Mouse (Mus musculus): ENCODE measurements around the gene Acp1. TPM values are rescaled to one million over a fixed set of nuclear protein-coding genes. Genes with fewer than 3 reads are reported as not detected.

Gene Acp1
- polyA plus RNA-seq, 1 experiment from 2014 or later = 159 TPM

DNA sequence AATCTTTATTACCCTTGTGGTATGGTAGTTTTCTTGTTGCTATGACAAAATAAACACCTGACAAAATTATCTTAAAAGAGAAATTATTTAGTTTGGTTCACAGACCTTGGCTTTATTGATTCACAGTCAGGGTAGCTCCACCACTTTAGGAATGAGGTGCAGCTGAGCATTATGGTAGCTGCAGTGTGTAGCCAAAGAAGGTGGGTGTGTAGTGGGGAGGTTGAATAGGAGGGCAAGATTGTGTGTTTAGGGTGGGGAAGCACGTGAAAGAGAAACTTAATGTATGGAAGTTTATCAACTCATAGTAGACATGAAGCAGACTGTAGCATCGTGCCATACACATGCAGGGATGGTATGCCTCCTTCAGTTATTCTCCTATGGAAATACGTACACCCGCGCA is 55.2 kb downstream of the Acp1 start:
- no peaks in the 10 kb centered on the region for H3K36me3 ChIP-seq
- no peak overlapping the region for H3K4me2 ChIP-seq
- ATAC-seq (ENCODE audit: insufficient number of reproducible peaks, insufficient read depth, low FRiP score, low TSS enrichment, low read depth) = no peak
- no peak overlapping the region for H3K4me3 ChIP-seq
- WGBS = 90% methylated on average over 5 of the region's 5 CpGs
- H3K27me3 ChIP-seq = no peaks in the 10 kb centered on the region; the same call in 1 of the 2 replicates
- H3K9ac ChIP-seq = no peak overlapping the region
- H3K27ac ChIP-seq = no peak overlapping the region
- H3K4me1 ChIP-seq = peaks cover 7% of the 10 kb centered on the region; the same call in 1 of the 2 replicates
- no peaks in the 10 kb centered on the region for H3K9me3 ChIP-seq

DNA sequence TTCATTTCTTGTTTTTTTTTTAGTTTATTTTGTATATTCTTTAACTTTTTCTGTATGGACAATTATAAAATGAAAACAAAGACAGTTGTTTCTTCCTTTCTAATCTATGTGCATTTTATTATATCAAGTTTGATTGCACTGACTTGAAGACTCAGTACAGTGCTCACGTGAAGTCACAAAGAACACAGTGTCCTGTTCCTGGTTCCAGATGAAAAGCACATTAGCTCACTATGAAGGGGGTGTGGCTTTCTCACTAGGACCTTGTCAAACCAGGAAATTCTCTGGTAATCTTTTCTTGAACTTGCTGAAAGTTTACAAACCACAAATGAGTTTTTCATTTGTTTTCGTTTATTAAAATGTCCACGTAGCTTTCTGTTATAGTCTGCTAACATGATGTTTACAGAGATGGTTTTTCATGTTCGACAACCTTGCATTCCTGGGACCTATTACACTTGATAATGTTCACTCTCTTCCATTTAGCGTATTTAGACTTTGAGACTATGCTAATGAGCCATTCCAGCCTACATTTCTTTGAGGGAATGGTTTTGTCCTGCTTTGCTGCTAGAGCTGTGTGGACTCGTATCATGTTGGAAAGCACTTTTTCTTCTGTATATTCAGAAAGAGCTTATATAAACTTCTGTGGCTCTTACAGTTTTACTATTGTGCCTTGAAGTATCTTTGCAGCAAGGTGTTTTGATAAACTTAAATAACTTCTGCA is 55.8 kb downstream of the Acp1 start:
- Histone ChIP-seq H3K4me3 (no peak overlapping the region), H3K27ac (no peak overlapping the region), H3K4me1 (peaks cover 7% of the 10 kb centered on the region; the same call in 1 of the 2 replicates), H3K9ac (no peak overlapping the region), H3K36me3 (no peaks in the 10 kb centered on the region), H3K4me2 (no peak overlapping the region), H3K9me3 (no peaks in the 10 kb centered on the region), H3K27me3 (no peaks in the 10 kb centered on the region; the same call in 1 of the 2 replicates)
- 61% methylated on average over 6 of the region's 6 CpGs for WGBS
- no peak for ATAC-seq (ENCODE audit: insufficient number of reproducible peaks, insufficient read depth, low FRiP score, low TSS enrichment, low read depth)

DNA sequence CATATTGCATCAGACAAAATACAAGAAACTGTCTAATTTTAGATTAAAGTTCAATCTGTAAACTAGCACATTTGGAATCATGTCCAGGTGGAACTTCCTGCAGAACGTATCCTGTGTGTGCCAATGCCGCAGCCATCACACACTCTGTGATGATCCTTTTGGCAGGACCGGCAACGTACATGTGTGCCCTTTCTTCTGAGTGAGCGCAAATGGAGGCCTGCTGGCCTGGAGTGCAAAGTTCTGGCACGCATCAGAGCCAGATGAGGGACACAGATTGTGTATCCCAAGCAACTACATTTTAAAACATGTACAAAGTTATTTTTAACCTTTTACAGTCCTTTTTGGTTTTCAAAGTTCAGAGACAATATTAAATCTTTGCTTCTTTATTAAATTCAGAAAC is 59.5 kb downstream of the Acp1 start:
- H3K9me3 ChIP-seq = no peaks in the 10 kb centered on the region
- H3K4me2 ChIP-seq = no peak overlapping the region
- ATAC-seq (ENCODE audit: insufficient number of reproducible peaks, insufficient read depth, low FRiP score, low TSS enrichment, low read depth) = no peak
- H3K27ac ChIP-seq = no peak overlapping the region
- WGBS = 80% methylated on average over 6 of the region's 6 CpGs
- H3K4me1 ChIP-seq = no peaks in the 10 kb centered on the region
- no peaks in the 10 kb centered on the region for H3K36me3 ChIP-seq
- H3K4me3 ChIP-seq = no peak overlapping the region
- no peaks in the 10 kb centered on the region; the same call in 1 of the 2 replicates for H3K27me3 ChIP-seq
- H3K9ac ChIP-seq = no peak overlapping the region

DNA sequence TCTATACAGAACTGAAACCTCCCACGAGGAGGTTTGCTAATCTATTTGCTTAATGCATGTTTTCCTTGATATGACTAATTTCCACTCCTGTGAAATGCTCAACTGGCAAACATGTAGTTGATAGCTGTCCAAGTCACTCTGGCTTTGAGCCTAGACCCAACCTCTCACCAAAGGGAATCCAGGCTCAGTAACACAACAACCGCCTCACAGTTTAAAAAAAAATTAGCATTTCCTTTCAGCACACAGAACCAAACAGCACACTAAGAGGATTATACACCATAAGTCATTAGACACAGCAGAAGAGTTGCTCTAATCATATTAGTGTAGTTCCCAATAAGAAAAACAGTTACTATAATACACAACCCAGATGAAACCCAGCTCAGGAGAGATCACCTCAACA is 60.5 kb downstream of the Acp1 start:
- WGBS = 58% methylated on average over 2 of the region's 2 CpGs
- ATAC-seq (ENCODE audit: insufficient number of reproducible peaks, insufficient read depth, low FRiP score, low TSS enrichment, low read depth) = no peak
- H3K27me3 ChIP-seq = no peaks in the 10 kb centered on the region; the same call in 1 of the 2 replicates
- no peak overlapping the region for H3K27ac ChIP-seq
- H3K4me3 ChIP-seq = no peak overlapping the region
- no peak overlapping the region for H3K9ac ChIP-seq
- H3K4me1 ChIP-seq = no peaks in the 10 kb centered on the region
- no peaks in the 10 kb centered on the region for H3K36me3 ChIP-seq
- H3K4me2 ChIP-seq = no peak overlapping the region
- H3K9me3 ChIP-seq = no peaks in the 10 kb centered on the region

DNA sequence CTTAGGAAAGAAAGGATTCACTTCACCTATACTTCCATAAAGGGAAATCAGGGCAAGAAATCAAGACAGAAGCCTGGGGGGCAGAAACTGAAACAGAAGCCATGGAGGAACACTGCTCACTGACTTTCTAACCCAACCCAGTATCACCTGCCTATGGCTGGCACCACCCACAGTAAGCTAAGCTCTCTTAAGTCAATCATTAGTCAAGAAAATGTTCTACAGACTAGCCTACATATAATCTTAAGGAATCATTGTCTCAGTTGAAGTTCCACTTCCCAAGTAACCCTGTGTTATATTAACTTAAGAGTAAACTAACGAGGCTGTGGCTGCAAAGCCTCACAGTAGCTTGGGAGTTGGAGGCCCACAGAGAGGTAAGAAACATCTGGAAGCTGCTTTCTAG is 62.9 kb downstream of the Acp1 start:
- H3K27me3 ChIP-seq = no peaks in the 10 kb centered on the region; the same call in 1 of the 2 replicates
- H3K4me3 ChIP-seq = no peak overlapping the region
- H3K9me3 ChIP-seq = no peaks in the 10 kb centered on the region
- no peak overlapping the region for H3K4me2 ChIP-seq
- 38% methylated on average over 1 of the region's 1 CpGs for WGBS
- no peak overlapping the region for H3K27ac ChIP-seq
- no peak overlapping the region for H3K9ac ChIP-seq
- no peak for ATAC-seq (ENCODE audit: insufficient number of reproducible peaks, insufficient read depth, low FRiP score, low TSS enrichment, low read depth)
- H3K36me3 ChIP-seq = no peaks in the 10 kb centered on the region
- no peaks in the 10 kb centered on the region for H3K4me1 ChIP-seq

Other genes with a start within 250 kb of the Acp1 start
- 7.3 and 8.4 TPM in 2 replicates for gene Alkal2, start 27.3 kb downstream of the Acp1 start, polyA plus RNA-seq (2015; fragmentation: Nextera tagmentation; extraction: Ambion mirVana)
- 16.7 and 18.6 TPM in 2 replicates for gene Sh3yl1, start 79 bp upstream of the Acp1 start, polyA plus RNA-seq (2015; fragmentation: Nextera tagmentation; extraction: Ambion mirVana)
- 0.34 and 0.76 TPM in 2 replicates for gene Fam110c, start 162.3 kb upstream of the Acp1 start, polyA plus RNA-seq (2015; fragmentation: Nextera tagmentation; extraction: Ambion mirVana)

Measured in embryonic facial prominence, embryonic 13.5 days (tissue).